Mouse (Mus musculus) embryo, embryonic 11.5 days (tissue): ENCODE data around the gene Taf4.

ENCODE experiments used
- DNase-seq: peaks from one replicate; pipeline ENCODE4 v3.0.0-alpha.2; 2012; ENCODE audit warnings: low read depth, low spot score

The Taf4 gene

DNA sequence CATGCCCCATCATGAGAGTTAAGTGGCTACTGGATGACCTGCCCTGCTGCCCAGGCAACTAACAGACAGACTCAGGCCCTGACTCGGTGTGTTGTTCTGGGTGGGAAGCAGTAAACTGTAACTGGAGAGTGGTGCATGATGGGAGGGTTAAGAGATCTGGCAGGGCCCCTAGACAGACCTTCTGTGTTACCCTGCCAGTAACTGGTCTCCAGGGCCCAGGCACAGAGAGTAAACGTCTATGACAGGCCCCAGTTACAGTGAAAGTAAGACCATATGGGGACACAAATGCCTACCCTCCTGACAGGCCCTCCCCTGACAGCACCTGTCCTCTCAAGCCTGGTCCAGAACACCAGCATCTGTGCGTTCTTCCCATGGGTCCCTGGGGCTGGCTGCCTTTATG, 113.8 kb downstream of the Taf4 start:
- no peak for DNase-seq
